Mouse (Mus musculus) midbrain, embryonic 16.5 days (tissue): ENCODE measurements at regions not wholly inside any gene's neighbourhood (a gene's known extent, or its start where the extent isn't known, plus 50 kb on each side); places are given as distances from the start of the nearest gene placed in this dataset.

ENCODE experiments used
- ATAC-seq: fragments of 200-750 bp; cut with Nextera tagmentation; 2 replicates; pipeline ENCODE4 v1.8.0; 2017; ENCODE audit warnings: moderate TSS enrichment
- H3K27ac ChIP-seq: fragments of 300-500 bp; sonication (generic); 2 replicates; pipeline ENCODE4 v1.5.1; 2014; ENCODE audit warnings: mild to moderate bottlenecking, low read length, mixed read lengths
- H3K27me3 ChIP-seq: fragments of 300-500 bp; sonication (generic); 2 replicates; pipeline ENCODE4 v1.6.1; 2014; ENCODE audit warnings: low read depth, low read length, mixed read lengths; ENCODE audit not compliant: control insufficient read depth, insufficient read depth
- H3K36me3 ChIP-seq: fragments of 300-500 bp; sonication (generic); 2 replicates; pipeline ENCODE4 v1.6.1; 2014; ENCODE audit warnings: mild to moderate bottlenecking, low read length, moderate library complexity, mixed read lengths; ENCODE audit not compliant: control insufficient read depth, insufficient read depth
- H3K4me1 ChIP-seq: fragments of 300-500 bp; sonication (generic); 2 replicates; pipeline ENCODE4 v1.6.1; 2014; ENCODE audit warnings: mild to moderate bottlenecking, low read length, mixed read lengths; ENCODE audit not compliant: control insufficient read depth, insufficient read depth
- H3K4me2 ChIP-seq: fragments of 300-500 bp; sonication (generic); 2 replicates; pipeline ENCODE4 v1.6.1; 2014; ENCODE audit warnings: mild to moderate bottlenecking, low read length, mixed read lengths
- H3K4me3 ChIP-seq: fragments of 300-500 bp; sonication (generic); 2 replicates; pipeline ENCODE4 v1.5.1; 2014; ENCODE audit warnings: low read depth, mild to moderate bottlenecking, low read length, moderate library complexity, mixed read lengths
- H3K9ac ChIP-seq: fragments of 300-500 bp; sonication (generic); 2 replicates; pipeline ENCODE4 v1.6.1; 2014; ENCODE audit warnings: low read depth, low read length, mixed read lengths
- H3K9me3 ChIP-seq: fragments of 300-500 bp; sonication (generic); replicated peaks from 2 replicates; pipeline ENCODE4 v1.6.1; 2014; ENCODE audit warnings: mild to moderate bottlenecking, low read length, mixed read lengths; ENCODE audit not compliant: control insufficient read depth, poor library complexity, severe bottlenecking
- WGBS: fragments of 180-500 bp; shearing (Covaris S2); extraction: QIAGEN DNeasy Blood & Tissue Kit; methylation state at CpG from one replicate; pipeline ENCODE4 v1.1.7; 2014; 5-methylcytosine and 5-hydroxymethylcytosine counted together

GRCm38 (mm10) chr5:75248279-75248678 is 96.2 kb downstream of the Pdgfra start:
- Histone ChIP-seq H3K9ac (no peak overlapping the region), H3K36me3 (no peaks in the 10 kb centered on the region), H3K4me1 (peaks cover 5% of the 10 kb centered on the region; the same call in 1 of the 2 replicates), H3K27ac (no peak overlapping the region), H3K4me3 (no peak overlapping the region), H3K4me2 (no peak overlapping the region), H3K27me3 (no peaks in the 10 kb centered on the region), H3K9me3 (no peaks in the 10 kb centered on the region)
- WGBS: 94% methylated on average over 6 of the region's 6 CpGs
- no peak for ATAC-seq

- Histone ChIP-seq H3K27ac (no peak overlapping the region), H3K4me3 (no peak overlapping the region), H3K9ac (no peak overlapping the region), H3K9me3 (no peaks in the 10 kb centered on the region), H3K36me3 (no peaks in the 10 kb centered on the region), H3K4me2 (no peak overlapping the region), H3K4me1 (peaks cover 5% of the 10 kb centered on the region; the same call in 1 of the 2 replicates), H3K27me3 (no peaks in the 10 kb centered on the region)
- no peak for ATAC-seq
- 80% methylated on average over 3 of the region's 3 CpGs for WGBS
Measured at GRCm38 (mm10) chr5:75249671-75250070, 97.6 kb downstream of the Pdgfra start.

GRCm38 (mm10) chr5:75253349-75253748 is 101.3 kb downstream of the Pdgfra start:
- Histone ChIP-seq H3K27ac (no peak overlapping the region), H3K36me3 (no peaks in the 10 kb centered on the region), H3K9ac (no peak overlapping the region), H3K4me2 (no peak overlapping the region), H3K27me3 (no peaks in the 10 kb centered on the region), H3K4me3 (no peak overlapping the region), H3K4me1 (no peaks in the 10 kb centered on the region), H3K9me3 (no peaks in the 10 kb centered on the region)
- WGBS: 78% methylated on average over 7 of the region's 7 CpGs
- ATAC-seq: no peak

- H3K4me3 ChIP-seq: no peak overlapping the region
- no peak overlapping the region for H3K4me2 ChIP-seq
- no peak overlapping the region for H3K27ac ChIP-seq
- no peaks in the 10 kb centered on the region for H3K27me3 ChIP-seq
- H3K4me1 ChIP-seq: no peaks in the 10 kb centered on the region
- ATAC-seq: no peak
- 84% methylated on average over 5 of the region's 5 CpGs for WGBS
- no peaks in the 10 kb centered on the region for H3K9me3 ChIP-seq
- no peak overlapping the region for H3K9ac ChIP-seq
- no peaks in the 10 kb centered on the region for H3K36me3 ChIP-seq
Measured at GRCm38 (mm10) chr5:75253830-75254229, 101.7 kb downstream of the Pdgfra start.

- Histone ChIP-seq H3K9ac (no peak overlapping the region), H3K4me3 (no peak overlapping the region), H3K27ac (no peak overlapping the region), H3K4me2 (no peak overlapping the region), H3K27me3 (no peaks in the 10 kb centered on the region), H3K9me3 (no peaks in the 10 kb centered on the region), H3K36me3 (no peaks in the 10 kb centered on the region), H3K4me1 (no peaks in the 10 kb centered on the region)
- ATAC-seq: no peak
- 84% methylated on average over 4 of the region's 4 CpGs for WGBS
Measured at GRCm38 (mm10) chr5:75256186-75256585, 104.1 kb downstream of the Pdgfra start.

- no peaks in the 10 kb centered on the region for H3K36me3 ChIP-seq
- H3K27me3 ChIP-seq: no peaks in the 10 kb centered on the region
- no peaks in the 10 kb centered on the region for H3K4me1 ChIP-seq
- no peak overlapping the region for H3K4me2 ChIP-seq
- ATAC-seq: no peak
- no peak overlapping the region for H3K9ac ChIP-seq
- WGBS: 65% methylated on average over 2 of the region's 2 CpGs
- no peak overlapping the region for H3K4me3 ChIP-seq
- 0 out of 2 replicates have a peak, but pooled peaks cover 3% of the 10 kb centered on the region for H3K9me3 ChIP-seq
- no peak overlapping the region for H3K27ac ChIP-seq
Measured at GRCm38 (mm10) chr5:75257067-75257466, 105.0 kb downstream of the Pdgfra start.

GRCm38 (mm10) chr5:75260247-75260646 is 108.2 kb downstream of the Pdgfra start:
- WGBS: 78% methylated on average over 10 of the region's 10 CpGs
- Histone ChIP-seq H3K9ac (no peak overlapping the region), H3K27ac (no peak overlapping the region), H3K9me3 (0 out of 2 replicates have a peak, but pooled peaks cover 3% of the 10 kb centered on the region), H3K4me1 (no peaks in the 10 kb centered on the region), H3K4me3 (no peak overlapping the region), H3K27me3 (no peaks in the 10 kb centered on the region), H3K4me2 (no peak overlapping the region), H3K36me3 (no peaks in the 10 kb centered on the region)
- ATAC-seq: no peak

GRCm38 (mm10) chr5:75266111-75266676 is 114.1 kb downstream of the Pdgfra start:
- Histone ChIP-seq H3K4me1 (peaks cover 2% of the 10 kb centered on the region; the same call in 1 of the 2 replicates), H3K4me3 (no peak overlapping the region), H3K9ac (no peak overlapping the region), H3K36me3 (no peaks in the 10 kb centered on the region), H3K4me2 (no peak overlapping the region), H3K27ac (no peak overlapping the region), H3K27me3 (no peaks in the 10 kb centered on the region), H3K9me3 (peaks cover 3% of the 10 kb centered on the region; the same call in 1 of the 2 replicates)
- peak; percentile 71 for ATAC-seq
- 39% methylated on average over 7 of the region's 7 CpGs for WGBS

- WGBS: 80% methylated on average over 4 of the region's 4 CpGs
- no peak for ATAC-seq
- peaks cover 2% of the 10 kb centered on the region; the same call in 1 of the 2 replicates for H3K4me1 ChIP-seq
Measured at GRCm38 (mm10) chr5:75266871-75267270, 114.8 kb downstream of the Pdgfra start.

More at GRCm38 (mm10) chr5:75266871-75267270, 114.8 kb downstream of the Pdgfra start:
- no peak overlapping the region for H3K4me2 ChIP-seq
- H3K9ac ChIP-seq: no peak overlapping the region
- no peaks in the 10 kb centered on the region; the same call in 1 of the 2 replicates for H3K9me3 ChIP-seq
- no peaks in the 10 kb centered on the region for H3K27me3 ChIP-seq
- no peaks in the 10 kb centered on the region for H3K36me3 ChIP-seq
- no peak overlapping the region for H3K27ac ChIP-seq
- H3K4me3 ChIP-seq: no peak overlapping the region
